Mouse (Mus musculus) cerebellum, adult 18-20 months (tissue): ENCODE data around the gene Traf3ip2.

Source experiments
- DNase-seq, 2 experiments: peaks; one replicate each; pipeline ENCODE4 v3.0.0; 2021

Traf3ip2 gene

DNA sequence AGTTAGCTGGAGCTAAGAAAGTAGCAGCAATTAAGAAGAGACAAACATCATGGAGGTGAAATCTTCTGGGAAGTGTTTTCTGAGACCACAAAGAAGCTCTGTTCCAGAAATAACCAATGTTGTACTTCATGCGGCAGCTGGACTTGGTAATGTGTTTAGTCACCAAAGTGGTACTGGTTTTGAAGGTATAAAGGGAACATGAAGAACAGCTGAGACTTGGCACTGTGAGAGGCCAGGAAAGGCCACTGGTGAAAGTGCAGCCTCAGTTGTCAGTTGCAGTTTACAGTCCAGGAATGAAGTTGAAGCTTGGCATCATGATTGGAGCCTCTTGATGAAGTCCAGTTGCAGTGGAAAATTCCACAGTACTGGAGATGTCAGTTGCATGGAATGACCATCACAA is 6.3 kb upstream of the Traf3ip2 start:
- DNase-seq = no peak

- no peak for DNase-seq
Measured at GRCm38 (mm10) chr10:39611234-39611633, 1.5 kb upstream of the Traf3ip2 start.

DNA sequence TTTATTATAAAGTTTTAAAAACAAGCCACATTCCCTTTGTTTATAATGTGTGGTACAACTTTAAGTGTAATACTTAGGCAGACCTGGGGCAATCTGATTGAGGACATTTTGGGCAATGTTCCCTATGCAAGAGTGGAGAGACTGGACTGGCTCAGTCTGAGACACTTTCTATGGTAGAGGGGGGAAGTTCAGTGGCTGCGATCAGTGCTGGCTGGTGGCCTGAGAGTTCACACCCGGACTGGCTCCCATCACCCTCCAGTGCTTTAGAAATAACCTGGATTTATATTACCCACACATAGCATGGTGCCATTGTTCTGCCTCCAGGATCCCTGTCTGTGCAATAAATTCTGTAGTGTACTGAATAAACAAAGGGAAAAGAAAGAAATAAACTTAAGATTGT is 603 bp upstream of the Traf3ip2 start:
- no peak for DNase-seq

- peak; percentile 78 to 90 for DNase-seq
Measured at GRCm38 (mm10) chr10:39612989-39613831, 476 bp downstream of the Traf3ip2 start.

DNA sequence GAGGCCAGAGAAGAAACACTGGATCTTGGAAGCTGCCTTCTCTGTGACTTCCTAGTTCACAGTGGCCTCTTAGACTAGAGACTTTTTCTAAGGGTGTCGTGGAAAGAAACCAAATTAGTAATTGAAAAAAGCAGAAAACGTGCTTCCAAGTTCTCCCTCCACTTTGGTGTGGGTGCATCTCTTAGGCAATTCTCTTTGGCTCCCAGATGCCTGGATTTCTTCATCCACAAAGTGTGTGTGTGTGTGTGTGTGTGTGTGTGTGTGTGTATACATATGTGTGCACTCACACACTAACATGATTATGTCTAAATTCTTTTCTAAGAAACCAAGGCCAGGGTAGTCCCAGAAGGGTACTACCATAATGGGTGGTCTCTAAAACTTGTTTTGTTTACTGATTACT is 1.2 kb downstream of the Traf3ip2 start:
- no peak for DNase-seq

DNA sequence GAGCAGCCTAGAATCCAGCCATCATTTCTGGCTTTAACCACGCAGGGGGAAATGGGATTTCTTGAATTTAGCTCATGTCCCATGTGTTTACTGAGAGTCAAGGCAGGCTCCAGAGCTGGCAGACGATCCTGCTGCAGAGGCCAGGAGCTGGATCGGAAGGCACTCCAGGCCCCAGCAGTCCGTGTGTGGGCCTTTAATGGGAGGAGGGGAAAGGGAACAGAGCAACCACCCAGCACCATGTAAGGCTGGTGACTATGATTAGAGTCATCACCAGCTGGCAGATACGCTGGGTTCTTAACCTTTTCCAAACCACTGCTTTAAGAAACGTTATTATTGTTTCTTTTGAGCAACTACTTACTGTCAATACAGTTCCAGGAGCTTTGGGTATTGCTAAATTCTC is 1.9 kb downstream of the Traf3ip2 start:
- peak; percentile 30 to 36 for DNase-seq

- no peak for DNase-seq
Measured at GRCm38 (mm10) chr10:39615531-39616229, 2.9 kb downstream of the Traf3ip2 start.

- DNase-seq = no peak
Measured at GRCm38 (mm10) chr10:39616230-39616590, 3.5 kb downstream of the Traf3ip2 start.

DNA sequence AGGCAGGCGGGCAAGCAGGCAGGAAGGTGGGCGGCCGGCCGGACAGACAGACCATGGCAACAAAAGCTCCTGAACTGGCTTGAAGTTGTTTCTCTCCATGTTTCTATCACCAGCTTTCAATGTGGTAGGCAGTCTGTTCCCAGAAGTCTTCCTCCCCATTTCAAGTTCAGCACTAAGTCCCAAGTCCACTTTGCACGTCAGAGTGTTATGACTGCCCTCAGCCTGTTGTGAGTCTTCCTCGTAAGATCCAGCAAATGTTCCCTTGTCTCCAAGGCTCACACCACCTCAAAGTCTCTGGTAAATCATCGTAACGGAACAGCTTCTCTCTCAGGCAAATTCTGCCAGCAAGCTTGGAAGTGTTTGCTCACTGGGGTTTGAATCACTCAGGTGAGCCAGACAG is 3.9 kb downstream of the Traf3ip2 start:
- no peak for DNase-seq

- no peak for DNase-seq
Measured at GRCm38 (mm10) chr10:39618431-39618830, 5.7 kb downstream of the Traf3ip2 start.

DNA sequence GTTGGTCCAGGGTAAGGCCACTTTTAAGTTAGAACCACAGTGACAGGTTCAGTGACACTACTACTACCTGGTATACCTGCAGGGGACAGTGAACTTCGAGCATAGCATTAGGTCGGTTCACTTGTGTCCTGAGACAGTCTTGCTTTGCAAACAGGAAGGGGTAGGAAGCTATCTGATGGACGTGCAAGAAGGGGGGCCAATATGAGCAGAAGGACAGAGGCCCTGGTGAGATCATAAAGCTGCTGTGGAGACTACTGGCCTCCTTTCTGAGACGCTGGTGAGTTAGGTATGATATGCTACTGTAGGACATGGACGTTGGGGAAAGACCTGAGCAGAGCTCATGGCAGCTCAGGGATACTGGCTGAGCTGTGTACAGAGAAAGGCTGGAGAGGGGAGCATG is 7.9 kb downstream of the Traf3ip2 start:
- DNase-seq = no peak

GRCm38 (mm10) chr10:39623806-39624205 is 11.1 kb downstream of the Traf3ip2 start:
- no peak for DNase-seq

GRCm38 (mm10) chr10:39624837-39625625 is 12.3 kb downstream of the Traf3ip2 start:
- no peak for DNase-seq

DNA sequence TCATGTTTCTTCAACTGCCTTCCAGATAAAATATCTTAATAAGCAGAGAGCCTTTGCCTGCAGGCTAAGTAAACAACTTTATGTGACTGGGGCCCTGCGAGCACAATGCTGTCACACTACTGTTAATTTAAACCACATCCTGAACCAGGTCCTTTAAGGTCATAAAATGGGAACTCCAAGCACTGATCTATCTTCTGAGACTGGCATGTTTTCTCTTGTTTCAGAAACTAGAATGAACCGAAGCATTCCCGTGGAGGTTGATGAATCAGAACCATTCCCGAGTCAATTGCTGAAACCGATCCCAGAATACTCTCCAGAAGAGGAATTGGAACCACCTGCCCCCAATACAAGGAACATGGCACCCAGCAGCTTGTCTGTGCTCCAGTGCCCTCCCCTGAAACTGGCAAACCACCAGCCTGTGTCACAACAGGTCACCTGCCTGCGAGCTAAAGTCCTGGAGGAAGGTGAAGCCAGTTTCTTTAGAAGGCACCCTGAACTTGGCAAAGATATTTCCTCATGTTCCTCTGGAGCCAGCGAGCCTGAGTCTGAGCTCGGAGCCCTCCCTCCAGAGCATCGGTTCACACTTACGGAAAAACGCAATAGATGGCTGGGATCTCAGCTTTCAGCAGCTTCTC is 13.0 kb downstream of the Traf3ip2 start:
- DNase-seq = peak in 1 of 2 experiments; percentile 32

DNA sequence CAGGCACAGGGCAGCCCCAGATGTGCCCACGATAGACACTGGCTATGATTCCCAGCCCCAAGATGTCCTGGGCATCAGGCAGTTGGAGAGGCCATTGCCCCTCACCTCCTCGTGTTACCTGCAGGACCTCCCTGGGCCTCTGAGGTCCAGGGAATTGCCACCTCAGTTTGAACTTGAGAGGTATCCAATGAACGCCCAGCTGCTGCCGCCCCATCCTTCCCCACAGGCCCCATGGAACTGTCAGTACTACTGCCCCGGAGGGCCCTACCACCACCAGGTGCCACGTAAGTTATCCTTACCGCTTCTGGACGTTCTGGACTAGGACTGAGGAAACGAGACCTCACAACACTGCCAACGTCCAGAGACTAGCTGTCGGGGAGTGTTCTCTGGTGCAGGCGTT is 13.6 kb downstream of the Traf3ip2 start:
- no peak for DNase-seq

GRCm38 (mm10) chr10:39628799-39629517 is 16.2 kb downstream of the Traf3ip2 start:
- no peak for DNase-seq

DNA sequence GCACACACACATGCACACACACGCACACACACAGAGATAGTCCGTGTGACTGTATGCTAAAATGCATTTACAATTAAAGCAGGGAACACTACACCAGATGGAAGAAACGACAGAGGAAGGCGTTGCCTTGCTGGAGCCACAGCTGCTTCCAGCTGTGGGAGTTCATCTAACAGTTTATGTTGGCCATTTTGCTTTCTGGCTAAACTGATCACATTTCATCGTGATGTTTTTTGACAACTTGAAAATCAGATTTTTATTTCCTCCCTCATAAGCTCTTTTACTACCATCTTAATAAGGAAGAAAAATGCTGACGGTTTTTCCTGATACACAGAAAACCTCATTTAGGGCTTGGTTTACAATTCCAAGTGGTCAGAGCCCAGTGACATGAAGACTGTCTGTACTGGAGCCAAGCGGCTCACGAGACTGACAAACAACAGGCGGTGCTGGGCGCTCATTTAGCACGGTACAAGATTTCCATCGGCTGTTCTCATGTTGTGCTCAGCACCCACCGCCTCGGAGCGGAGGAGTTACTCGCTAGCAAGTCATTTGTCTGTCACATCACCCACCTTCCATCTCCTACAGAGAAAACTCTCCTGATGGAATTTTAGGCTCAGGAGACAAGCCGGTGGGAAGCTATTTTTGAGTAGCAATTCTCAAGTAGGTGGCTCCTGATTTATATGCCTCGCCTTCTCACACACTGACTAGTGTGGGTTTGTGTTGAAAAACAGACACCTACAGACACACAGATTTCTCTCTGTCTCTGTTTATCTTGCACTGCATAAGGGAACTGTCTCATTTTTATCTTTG is 17.2 kb downstream of the Traf3ip2 start:
- DNase-seq = no peak

GRCm38 (mm10) chr10:39630811-39631210 is 18.1 kb downstream of the Traf3ip2 start:
- DNase-seq = no peak

DNA sequence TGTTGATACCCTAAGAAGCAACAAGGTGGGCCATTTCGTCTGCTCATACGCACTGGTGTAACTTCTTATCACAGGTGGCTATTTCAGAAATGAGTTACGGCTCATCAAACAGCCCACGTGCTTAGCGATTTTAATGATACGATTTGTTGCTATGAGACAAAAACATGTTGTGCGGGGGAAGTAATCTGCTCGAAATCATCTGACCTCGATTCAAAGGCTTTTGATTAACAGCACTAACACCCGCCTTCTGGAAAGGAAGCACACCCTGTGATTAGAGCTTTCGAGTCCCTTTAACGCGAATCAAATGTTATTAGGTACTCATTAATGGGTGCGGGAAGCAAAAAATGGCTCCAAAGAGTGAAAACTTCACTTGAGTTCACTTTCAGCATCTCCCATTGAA is 18.9 kb downstream of the Traf3ip2 start:
- DNase-seq = no peak

GRCm38 (mm10) chr10:39633379-39633778 is 20.6 kb downstream of the Traf3ip2 start:
- no peak for DNase-seq

GRCm38 (mm10) chr10:39634423-39635101 is 21.8 kb downstream of the Traf3ip2 start:
- DNase-seq = no peak
